Mouse (Mus musculus) CH12.LX (cell line): ENCODE measurements around the gene Ndufb8. TPM values are rescaled to one million over a fixed set of nuclear protein-coding genes. Genes with fewer than 3 reads are reported as not detected.
A peak's percentile ranks its signal among the peaks of the same experiment; 100 is the strongest.

Experiments used
- DNase-seq: peaks from one replicate; pipeline ENCODE4 v3.0.0-alpha.2; 2013; ENCODE audit errors: extremely low read depth
- H3K27ac ChIP-seq: 2 replicates; pipeline ENCODE4 v1.5.1; 2012; ENCODE audit warnings: low read depth, mild to moderate bottlenecking, control low read depth, moderate library complexity; ENCODE audit not compliant: insufficient read depth
- H3K27me3 ChIP-seq: replicated peaks from 2 replicates; pipeline ENCODE3; 2012; ENCODE audit warnings: inconsistent platforms
- H3K36me3 ChIP-seq, 2 experiments: replicated peaks in 1 of 2; 2 replicates each; pipeline versions ENCODE3 to v1.6.1; 2012; ENCODE audit warnings: inconsistent platforms in 1 of 2, low read length in 1 of 2, mild to moderate bottlenecking in 1 of 2, mixed read lengths in 1 of 2, moderate library complexity in 1 of 2; ENCODE audit not compliant: control insufficient read depth in 1 of 2, insufficient read depth in 1 of 2
- H3K4me1 ChIP-seq, 2 experiments: 2 replicates each; pipeline ENCODE4 v1.6.1; 2012; ENCODE audit warnings: inconsistent platforms in 1 of 2, moderate library complexity in 1 of 2; ENCODE audit not compliant: insufficient read depth in 2 of 2, control insufficient read depth in 1 of 2
- H3K4me2 ChIP-seq: 2 replicates; pipeline ENCODE4 v1.6.1; 2012; ENCODE audit warnings: low read depth, mild to moderate bottlenecking, control low read depth; ENCODE audit not compliant: poor library complexity, insufficient read depth, severe bottlenecking
- H3K4me3 ChIP-seq, 3 experiments: fragments of 150-350 bp in 1 of 3; sonication (generic) in 1 of 3; replicated peaks in 1 of 3; 2 replicates each; pipeline versions ENCODE3 to v1.5.1; 2011 to 2012; ENCODE audit warnings: low read depth in 2 of 3, low read length in 2 of 3, mild to moderate bottlenecking in 2 of 3, moderate library complexity in 2 of 3, control low read depth in 1 of 3, improper control_type of control experiment in 1 of 3, inconsistent platforms in 1 of 3, mixed read lengths in 1 of 3; ENCODE audit not compliant: poor library complexity in 1 of 3
- H3K79me2 ChIP-seq: replicated peaks from 2 replicates; pipeline ENCODE4 v1.6.1; 2012; ENCODE audit warnings: mild to moderate bottlenecking, moderate library complexity; ENCODE audit not compliant: control insufficient read depth, poor library complexity, insufficient read depth, severe bottlenecking; ENCODE audit errors: extremely low read depth
- H3K9ac ChIP-seq: 2 replicates; pipeline ENCODE4 v1.6.1; 2012; ENCODE audit warnings: low read depth, mild to moderate bottlenecking, control low read depth, moderate library complexity; ENCODE audit not compliant: insufficient read depth
- H3K9me3 ChIP-seq: replicated peaks from 2 replicates; pipeline ENCODE3; 2012; ENCODE audit warnings: low read length, inconsistent platforms, mixed read lengths
- BHLHE40 ChIP-seq: IDR thresholded peaks from 2 replicates; pipeline ENCODE4 v1.6.1; 2011; ENCODE audit warnings: mild to moderate bottlenecking, low read depth, low read length, improper control_type of control experiment
- EP300 ChIP-seq: IDR thresholded peaks from 2 replicates; pipeline ENCODE4 v1.6.1; 2011; ENCODE audit warnings: low read length, improper control_type of control experiment
- ETS1 ChIP-seq: conservative IDR thresholded peaks from 2 replicates; pipeline ENCODE4 v1.6.1; 2012; ENCODE audit warnings: low read depth, mild to moderate bottlenecking, inconsistent platforms, low read length, improper control_type of control experiment, moderate library complexity
- NRF1 ChIP-seq: IDR thresholded peaks from 2 replicates; pipeline ENCODE4 v1.6.1; 2014; ENCODE audit warnings: low read depth, mild to moderate bottlenecking, inconsistent platforms, low read length, improper control_type of control experiment, moderate library complexity
- RAD21 ChIP-seq: IDR thresholded peaks from 2 replicates; pipeline ENCODE4 v1.6.1; 2011; ENCODE audit warnings: low read depth, mild to moderate bottlenecking, low read length, improper control_type of control experiment, moderate library complexity
- RCOR1 ChIP-seq: conservative IDR thresholded peaks from 2 replicates; pipeline ENCODE4 v1.6.1; 2012; ENCODE audit warnings: low read depth, mild to moderate bottlenecking, inconsistent platforms, low read length, improper control_type of control experiment
- SIN3A ChIP-seq: IDR thresholded peaks from 2 replicates; pipeline ENCODE4 v1.6.1; 2012; ENCODE audit warnings: low read length, improper control_type of control experiment, inconsistent platforms
- TCF12 ChIP-seq: IDR thresholded peaks from 2 replicates; pipeline ENCODE4 v1.6.1; 2014; ENCODE audit warnings: low read depth, mild to moderate bottlenecking, inconsistent platforms, low read length, improper control_type of control experiment
- USF2 ChIP-seq: conservative IDR thresholded peaks from 2 replicates; pipeline ENCODE4 v1.6.1; 2011; ENCODE audit warnings: low read depth, low read length, improper control_type of control experiment
- ZMIZ1 ChIP-seq: IDR thresholded peaks from 2 replicates; pipeline ENCODE4 v1.6.1; 2012; ENCODE audit warnings: low read depth, mild to moderate bottlenecking, inconsistent platforms, low read length, improper control_type of control experiment
- dilution Hi-C: fragments of 300-500 bp; cut with MboI; formaldehyde crosslinking; loops from 2 replicates; pipeline ENCODE4 v1.14.3; 2020; ENCODE audit warnings: low sequenced_read_pairs; ENCODE audit not compliant: extremely low pct_unique_long_range_greater_than_20kb, extremely low pct_ligation_motif_present
- in situ Hi-C: fragments of 300-500 bp; cut with MboI; formaldehyde crosslinking; loops from 3 replicates; pipeline ENCODE4 v1.14.3; 2019; ENCODE audit warnings: low sequenced_read_pairs, low pct_ligation_motif_present, low pct_unique_long_range_greater_than_20kb, mixed read lengths
- polyA plus RNA-seq: library from polyadenylated mRNA; unstranded; fragments of >175 nt; gene quantifications from 2 replicates; pipeline ENCODE4 v1.2.1, GENCODE M21; 2012; ENCODE audit warnings: low read depth; ENCODE audit not compliant: insufficient read length
- total RNA-seq, 2 experiments: library from RNA; depleted of rRNA; stranded (reverse); fragments of 300-350 nt in 1 of 2; fragments of >200 nt in 1 of 2; gene quantifications; 2 replicates each; pipeline ENCODE4 v1.2.3; 2012 to 2014

Gene Ndufb8
- total and polyA plus RNA-seq, 3 experiments = 321 to 383 (median 354) TPM

DNA sequence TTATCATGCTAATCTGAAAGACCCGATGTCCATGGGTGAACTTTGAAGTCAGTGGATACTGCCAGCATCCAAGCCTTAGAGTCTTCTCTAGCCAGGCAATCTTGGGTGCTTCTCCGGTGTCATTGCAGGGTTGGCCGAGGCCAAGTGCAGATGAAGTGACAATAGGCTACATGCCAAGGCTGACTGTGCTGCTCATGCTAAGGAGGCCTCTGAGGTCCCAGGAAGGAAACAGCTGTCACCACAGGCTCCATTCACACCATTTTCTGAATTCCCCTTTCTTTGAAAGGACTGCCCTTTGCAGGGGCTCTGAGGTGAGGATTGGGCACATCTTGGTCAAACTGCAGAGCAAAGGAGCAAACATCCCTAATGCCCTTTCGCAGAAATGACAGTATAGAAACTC, 52.5 kb downstream of the Ndufb8 start:
- no peaks in the 10 kb centered on the region for H3K36me3 ChIP-seq
- peaks cover 17 to 53% of the 10 kb centered on the region in 2 experiments for H3K4me1 ChIP-seq
- dilution Hi-C loops (no loop called here), in situ Hi-C loops (no loop called here)
- no peak overlapping the region for H3K4me3 ChIP-seq
- DNase-seq = peak; percentile 49
- H3K79me2 ChIP-seq = no peaks in the 10 kb centered on the region
- H3K27me3 ChIP-seq = peaks cover 8% of the 10 kb centered on the region
- H3K4me2 ChIP-seq = peak overlapping the region; percentile 32; the same call in 1 of the 2 replicates
- no peak overlapping the region for H3K9ac ChIP-seq
- peak; percentile 67 for TF ChIP-seq BHLHE40
- peak; percentile 39; the same call in 1 of the 2 replicates for TF ChIP-seq SIN3A
- TF ChIP-seq EP300 = peak; percentile 60
- no peak for TF ChIP-seq RAD21
- peak; percentile 69; the same call in 1 of the 2 replicates for TF ChIP-seq TCF12
- no peak for TF ChIP-seq NRF1
- TF ChIP-seq ETS1 = peak; percentile 82
- H3K27ac ChIP-seq = no peak overlapping the region
- H3K9me3 ChIP-seq = no peaks in the 10 kb centered on the region

- Histone ChIP-seq H3K4me2 (no peak overlapping the region), H3K4me1 (peaks cover 17 to 53% of the 10 kb centered on the region in 2 experiments), H3K27ac (no peak overlapping the region), H3K27me3 (peaks cover 10% of the 10 kb centered on the region), H3K79me2 (no peaks in the 10 kb centered on the region), H3K4me3 (no peak overlapping the region), H3K9ac (no peak overlapping the region), H3K9me3 (no peaks in the 10 kb centered on the region), H3K36me3 (no peaks in the 10 kb centered on the region)
- in situ Hi-C loops = no loop called here
- no peak for TF ChIP-seq TCF12
- DNase-seq = no peak
- dilution Hi-C loops = no loop called here
Observed at GRCm38 (mm10) chr19:44501925-44502324, 53.3 kb downstream of the Ndufb8 start.

DNA sequence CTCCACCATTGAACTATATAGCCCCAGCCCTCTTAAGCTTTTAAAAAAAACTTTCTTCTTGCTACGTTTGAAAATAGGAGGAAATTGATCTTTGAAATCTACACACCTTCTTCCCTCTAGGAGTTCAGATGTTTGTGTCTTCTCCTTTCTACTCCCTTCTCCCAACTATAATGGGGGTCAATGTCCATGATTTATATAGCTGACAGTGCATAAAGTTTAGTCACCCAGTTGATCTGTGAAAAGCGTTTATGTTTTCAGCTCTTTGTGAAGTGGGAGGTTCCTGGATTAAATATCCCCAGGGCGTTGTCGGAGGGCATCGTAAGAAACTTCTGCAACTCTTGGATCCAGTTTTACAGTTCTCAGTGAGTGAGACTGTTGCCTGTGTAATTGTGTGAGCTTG, 55.0 kb downstream of the Ndufb8 start:
- no peak for DNase-seq
- no peak overlapping the region for H3K4me3 ChIP-seq
- no peak overlapping the region for H3K9ac ChIP-seq
- no peaks in the 10 kb centered on the region for H3K9me3 ChIP-seq
- dilution Hi-C loops = no loop called here
- TF ChIP-seq ZMIZ1 (no peak), RCOR1 (no peak), USF2 (no peak)
- H3K27ac ChIP-seq = no peak overlapping the region
- H3K27me3 ChIP-seq = peaks cover 10% of the 10 kb centered on the region
- in situ Hi-C loops = no loop called here
- no peaks in the 10 kb centered on the region for H3K36me3 ChIP-seq
- no peak overlapping the region for H3K4me2 ChIP-seq
- H3K79me2 ChIP-seq = no peaks in the 10 kb centered on the region
- H3K4me1 ChIP-seq = peaks cover 15 to 53% of the 10 kb centered on the region in 2 experiments
